Mouse (Mus musculus): ENCODE results near the gene Slc39a8. TPM values are rescaled to one million over a fixed set of nuclear protein-coding genes. Genes with fewer than 3 reads are reported as not detected.

Gene Slc39a8
- polyA plus RNA-seq, 1 experiment from 2014 or later, result 17.8 TPM

GRCm38 (mm10) chr3:135834988-135835387, 9.9 kb downstream of the Slc39a8 start:
- H3K9ac ChIP-seq (ENCODE audit: low read length), result no peak overlapping the region
- no peak for ATAC-seq (ENCODE audit: insufficient number of reproducible peaks, insufficient read depth, low FRiP score, low read depth)
- WGBS, result 87% methylated on average over 3 of the region's 3 CpGs

GRCm38 (mm10) chr3:135839535-135839934, 14.5 kb downstream of the Slc39a8 start:
- Histone ChIP-seq H3K27ac (replicated peaks in 1 of 2; ENCODE audit: control insufficient read depth in 1 of 2, insufficient read depth in 1 of 2, low read depth in 2 of 2, low read length in 2 of 2) (no peak overlapping the region), H3K27me3 (ENCODE audit: control insufficient read depth, insufficient read depth, low read length) (no peaks in the 10 kb centered on the region), H3K4me1 (ENCODE audit: control insufficient read depth in 2 of 2, insufficient read depth in 2 of 2, low read length in 2 of 2) (peaks cover 10 to 21% of the 10 kb centered on the region in 2 experiments), H3K9me3 (ENCODE audit: control insufficient read depth, low read length) (no peaks in the 10 kb centered on the region), H3K9ac (ENCODE audit: low read length) (no peak overlapping the region), H3K4me3 (ENCODE audit: control insufficient read depth in 1 of 2, insufficient read depth in 1 of 2, low read depth in 1 of 2, low read length in 2 of 2) (no peak overlapping the region), H3K36me3 (ENCODE audit: control insufficient read depth, insufficient read depth, low read length) (no peaks in the 10 kb centered on the region), H3K4me2 (ENCODE audit: low read length) (peak overlapping the region; percentile 21)
- WGBS, result 50% methylated on average over 13 of the region's 13 CpGs
- no peak for ATAC-seq (ENCODE audit: insufficient number of reproducible peaks, insufficient read depth, low FRiP score, low read depth)

More at GRCm38 (mm10) chr3:135834988-135835387, 9.9 kb downstream of the Slc39a8 start:
- Histone ChIP-seq H3K27me3 (ENCODE audit: control insufficient read depth, insufficient read depth, low read length) (no peaks in the 10 kb centered on the region), H3K4me3 (ENCODE audit: control insufficient read depth in 1 of 2, insufficient read depth in 1 of 2, low read depth in 1 of 2, low read length in 2 of 2) (no peak overlapping the region), H3K9me3 (ENCODE audit: control insufficient read depth, low read length) (no peaks in the 10 kb centered on the region), H3K36me3 (ENCODE audit: control insufficient read depth, insufficient read depth, low read length) (no peaks in the 10 kb centered on the region), H3K4me2 (ENCODE audit: low read length) (no peak overlapping the region), H3K27ac (replicated peaks in 1 of 2; ENCODE audit: control insufficient read depth in 1 of 2, insufficient read depth in 1 of 2, low read depth in 2 of 2, low read length in 2 of 2) (no peak overlapping the region), H3K4me1 (ENCODE audit: control insufficient read depth in 2 of 2, insufficient read depth in 2 of 2, low read length in 2 of 2) (peaks cover 3 to 14% of the 10 kb centered on the region in 2 experiments; a peak in 3 of 4 replicates)

GRCm38 (mm10) chr3:135840185-135840584, 15.1 kb downstream of the Slc39a8 start:
- 93% methylated on average over 12 of the region's 12 CpGs for WGBS

GRCm38 (mm10) chr3:135841716-135842511, 16.8 kb downstream of the Slc39a8 start:
- H3K4me3 ChIP-seq (ENCODE audit: control insufficient read depth in 1 of 2, insufficient read depth in 1 of 2, low read depth in 1 of 2, low read length in 2 of 2), result no peak overlapping the region
- H3K9ac ChIP-seq (ENCODE audit: low read length), result no peak overlapping the region
- H3K27me3 ChIP-seq (ENCODE audit: control insufficient read depth, insufficient read depth, low read length), result no peaks in the 10 kb centered on the region
- no peak for ATAC-seq (ENCODE audit: insufficient number of reproducible peaks, insufficient read depth, low FRiP score, low read depth)
- H3K27ac ChIP-seq (replicated peaks in 1 of 2; ENCODE audit: control insufficient read depth in 1 of 2, insufficient read depth in 1 of 2, low read depth in 2 of 2, low read length in 2 of 2), result no peak overlapping the region
- H3K4me2 ChIP-seq (ENCODE audit: low read length), result no peak overlapping the region
- 68% methylated on average over 7 of the region's 7 CpGs for WGBS
- no peaks in the 10 kb centered on the region for H3K9me3 ChIP-seq (ENCODE audit: control insufficient read depth, low read length)
- H3K4me1 ChIP-seq (ENCODE audit: control insufficient read depth in 2 of 2, insufficient read depth in 2 of 2, low read length in 2 of 2), result peaks cover 10 to 21% of the 10 kb centered on the region in 2 experiments
- H3K36me3 ChIP-seq (ENCODE audit: control insufficient read depth, insufficient read depth, low read length), result no peaks in the 10 kb centered on the region

More at GRCm38 (mm10) chr3:135840185-135840584, 15.1 kb downstream of the Slc39a8 start:
- no peak for ATAC-seq (ENCODE audit: insufficient number of reproducible peaks, insufficient read depth, low FRiP score, low read depth)
- Histone ChIP-seq H3K9ac (ENCODE audit: low read length) (no peak overlapping the region), H3K36me3 (ENCODE audit: control insufficient read depth, insufficient read depth, low read length) (no peaks in the 10 kb centered on the region), H3K9me3 (ENCODE audit: control insufficient read depth, low read length) (no peaks in the 10 kb centered on the region), H3K4me2 (ENCODE audit: low read length) (no peak overlapping the region), H3K27me3 (ENCODE audit: control insufficient read depth, insufficient read depth, low read length) (no peaks in the 10 kb centered on the region), H3K4me1 (ENCODE audit: control insufficient read depth in 2 of 2, insufficient read depth in 2 of 2, low read length in 2 of 2) (peaks cover 10 to 21% of the 10 kb centered on the region in 2 experiments), H3K27ac (replicated peaks in 1 of 2; ENCODE audit: control insufficient read depth in 1 of 2, insufficient read depth in 1 of 2, low read depth in 2 of 2, low read length in 2 of 2) (no peak overlapping the region), H3K4me3 (ENCODE audit: control insufficient read depth in 1 of 2, insufficient read depth in 1 of 2, low read depth in 1 of 2, low read length in 2 of 2) (no peak overlapping the region)

GRCm38 (mm10) chr3:135843181-135843580, 18.1 kb downstream of the Slc39a8 start:
- Histone ChIP-seq H3K4me2 (ENCODE audit: low read length) (peak overlapping the region; percentile 51), H3K27me3 (ENCODE audit: control insufficient read depth, insufficient read depth, low read length) (no peaks in the 10 kb centered on the region), H3K27ac (replicated peaks in 1 of 2; ENCODE audit: control insufficient read depth in 1 of 2, insufficient read depth in 1 of 2, low read depth in 2 of 2, low read length in 2 of 2) (no peak overlapping the region; a peak in 1 of 4 replicates), H3K9ac (ENCODE audit: low read length) (no peak overlapping the region), H3K4me1 (ENCODE audit: control insufficient read depth in 2 of 2, insufficient read depth in 2 of 2, low read length in 2 of 2) (peaks cover 10 to 21% of the 10 kb centered on the region in 2 experiments), H3K9me3 (ENCODE audit: control insufficient read depth, low read length) (no peaks in the 10 kb centered on the region), H3K4me3 (ENCODE audit: control insufficient read depth in 1 of 2, insufficient read depth in 1 of 2, low read depth in 1 of 2, low read length in 2 of 2) (no peak overlapping the region), H3K36me3 (ENCODE audit: control insufficient read depth, insufficient read depth, low read length) (no peaks in the 10 kb centered on the region)
- no peak for ATAC-seq (ENCODE audit: insufficient number of reproducible peaks, insufficient read depth, low FRiP score, low read depth)
- WGBS, result 57% methylated on average over 5 of the region's 5 CpGs

- Histone ChIP-seq H3K27me3 (ENCODE audit: control insufficient read depth, insufficient read depth, low read length) (no peaks in the 10 kb centered on the region), H3K4me2 (ENCODE audit: low read length) (peak overlapping the region; percentile 51), H3K4me1 (ENCODE audit: control insufficient read depth in 2 of 2, insufficient read depth in 2 of 2, low read length in 2 of 2) (peaks cover 10 to 18% of the 10 kb centered on the region in 2 experiments), H3K9me3 (ENCODE audit: control insufficient read depth, low read length) (no peaks in the 10 kb centered on the region), H3K9ac (ENCODE audit: low read length) (no peak overlapping the region), H3K4me3 (ENCODE audit: control insufficient read depth in 1 of 2, insufficient read depth in 1 of 2, low read depth in 1 of 2, low read length in 2 of 2) (0 out of 4 replicates have a peak overlapping the region, but pooled peaks of 1 of the 2 experiments have one; percentile 9), H3K27ac (replicated peaks in 1 of 2; ENCODE audit: control insufficient read depth in 1 of 2, insufficient read depth in 1 of 2, low read depth in 2 of 2, low read length in 2 of 2) (no peak overlapping the region; a peak in 1 of 4 replicates), H3K36me3 (ENCODE audit: control insufficient read depth, insufficient read depth, low read length) (no peaks in the 10 kb centered on the region)
- ATAC-seq (ENCODE audit: insufficient number of reproducible peaks, insufficient read depth, low FRiP score, low read depth), result no peak
- WGBS, result 7% methylated on average over 8 of the region's 8 CpGs
These were observed 18.6 kb downstream of the Slc39a8 start for GRCm38 (mm10) chr3:135843707-135844106.

- H3K9ac ChIP-seq (ENCODE audit: low read length), result no peak overlapping the region
- no peaks in the 10 kb centered on the region for H3K27me3 ChIP-seq (ENCODE audit: control insufficient read depth, insufficient read depth, low read length)
- no peak overlapping the region for H3K27ac ChIP-seq (replicated peaks in 1 of 2; ENCODE audit: control insufficient read depth in 1 of 2, insufficient read depth in 1 of 2, low read depth in 2 of 2, low read length in 2 of 2)
- WGBS, result 88% methylated on average over 1 of the region's 1 CpGs
- no peak overlapping the region for H3K4me2 ChIP-seq (ENCODE audit: low read length)
- H3K4me1 ChIP-seq (ENCODE audit: control insufficient read depth in 2 of 2, insufficient read depth in 2 of 2, low read length in 2 of 2), result peaks cover 7% of the 10 kb centered on the region in 2 experiments
- H3K4me3 ChIP-seq (ENCODE audit: control insufficient read depth in 1 of 2, insufficient read depth in 1 of 2, low read depth in 1 of 2, low read length in 2 of 2), result no peak overlapping the region
- no peaks in the 10 kb centered on the region for H3K36me3 ChIP-seq (ENCODE audit: control insufficient read depth, insufficient read depth, low read length)
- H3K9me3 ChIP-seq (ENCODE audit: control insufficient read depth, low read length), result no peaks in the 10 kb centered on the region
- ATAC-seq (ENCODE audit: insufficient number of reproducible peaks, insufficient read depth, low FRiP score, low read depth), result no peak
These were observed 19.8 kb downstream of the Slc39a8 start for GRCm38 (mm10) chr3:135844835-135845234.
